Mouse (Mus musculus) neural tube, embryonic 13.5 days (tissue): Measurements from ENCODE around the gene Lrrc26. TPM values are rescaled to one million over a fixed set of nuclear protein-coding genes. Genes with fewer than 3 reads are reported as not detected.
A peak's percentile ranks its signal among the peaks of the same experiment; 100 is the strongest.

Experiments used
- ATAC-seq: fragments of 200-750 bp; cut with Nextera tagmentation; 2 replicates; pipeline ENCODE4 v1.8.0; 2017; ENCODE audit warnings: low read depth, mild to moderate bottlenecking, moderate TSS enrichment, moderate library complexity
- H3K27ac ChIP-seq: fragments of 300-500 bp; sonication (generic); replicated peaks from 2 replicates; pipeline ENCODE4 v1.5.1; 2015; ENCODE audit warnings: moderate library complexity, mild to moderate bottlenecking, inconsistent platforms
- H3K27me3 ChIP-seq: fragments of 300-500 bp; sonication (generic); 2 replicates; pipeline ENCODE4 v1.6.1; 2015; ENCODE audit warnings: mild to moderate bottlenecking, inconsistent platforms
- H3K36me3 ChIP-seq: fragments of 300-500 bp; sonication (generic); 2 replicates; pipeline ENCODE4 v1.6.1; 2015; ENCODE audit warnings: mild to moderate bottlenecking, inconsistent platforms
- H3K4me1 ChIP-seq: fragments of 300-500 bp; sonication (generic); replicated peaks from 2 replicates; pipeline ENCODE4 v1.6.1; 2015; ENCODE audit warnings: inconsistent platforms
- H3K4me2 ChIP-seq: fragments of 300-500 bp; sonication (generic); 2 replicates; pipeline ENCODE4 v1.6.1; 2015; ENCODE audit warnings: inconsistent platforms, mild to moderate bottlenecking, moderate library complexity
- H3K4me3 ChIP-seq: fragments of 300-500 bp; sonication (generic); 2 replicates; pipeline ENCODE4 v1.5.1; 2015; ENCODE audit warnings: mild to moderate bottlenecking, inconsistent platforms
- H3K9ac ChIP-seq: fragments of 300-500 bp; sonication (generic); 2 replicates; pipeline ENCODE4 v1.6.1; 2015; ENCODE audit warnings: moderate library complexity, mild to moderate bottlenecking, inconsistent platforms
- H3K9me3 ChIP-seq: fragments of 300-500 bp; sonication (generic); 2 replicates; pipeline ENCODE4 v1.6.1; 2016; ENCODE audit warnings: inconsistent platforms
- WGBS: fragments of 180-500 bp; shearing (Covaris S2); methylation state at CpG from one replicate; pipeline ENCODE4 v1.1.7; 2015; 5-methylcytosine and 5-hydroxymethylcytosine counted together
- polyA plus RNA-seq: library from polyadenylated mRNA; unstranded; fragments of >200 nt; fragmentation: Nextera tagmentation; extraction: Ambion mirVana; gene quantifications from 2 replicates; pipeline ENCODE4 v1.2.1, GENCODE M21; 2015

Lrrc26 gene
- polyA plus RNA-seq, 1 experiment from 2014 or later, result not detected

DNA sequence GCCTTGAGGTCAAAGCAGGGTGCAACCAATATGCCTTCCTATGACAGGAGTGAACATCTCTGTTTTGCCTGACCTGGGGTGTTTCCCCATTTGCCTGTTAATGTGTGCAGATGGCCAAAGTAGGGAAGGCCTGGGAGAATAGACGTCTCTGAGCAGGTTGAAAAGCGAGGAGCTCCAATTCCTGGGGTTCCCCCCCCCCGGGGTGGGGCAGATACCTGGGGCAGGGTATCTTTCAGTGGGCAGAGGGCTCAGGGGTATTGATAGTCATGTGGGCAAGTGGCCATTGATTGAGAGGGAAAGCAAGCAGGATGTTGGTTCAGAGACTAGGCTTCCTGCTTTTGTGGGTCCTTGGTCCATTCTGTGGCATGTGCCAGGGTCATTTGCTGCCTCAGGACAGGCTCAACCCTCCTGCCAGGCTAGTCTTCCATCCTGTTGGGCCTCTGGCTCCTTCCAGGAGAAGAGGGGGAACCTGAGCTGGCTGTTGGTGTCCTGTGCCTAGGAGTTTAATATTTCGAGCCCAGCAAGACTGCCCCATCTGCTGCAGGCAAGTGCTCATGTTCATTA lies 21.9 kb upstream of the Lrrc26 start:
- 0 out of 2 replicates have a peak overlapping the region, but pooled peaks have one; percentile 69 for H3K9ac ChIP-seq
- H3K27ac ChIP-seq, result peak overlapping the region; percentile 83
- no peak overlapping the region for H3K4me3 ChIP-seq
- H3K4me1 ChIP-seq, result peaks cover 73% of the 10 kb centered on the region
- peaks cover 34% of the 10 kb centered on the region for H3K36me3 ChIP-seq
- WGBS, result 79% methylated on average over 4 of the region's 4 CpGs
- ATAC-seq, result no peak
- H3K9me3 ChIP-seq, result no peaks in the 10 kb centered on the region
- H3K27me3 ChIP-seq, result peaks cover 13% of the 10 kb centered on the region
- peak overlapping the region; percentile 94 for H3K4me2 ChIP-seq

DNA sequence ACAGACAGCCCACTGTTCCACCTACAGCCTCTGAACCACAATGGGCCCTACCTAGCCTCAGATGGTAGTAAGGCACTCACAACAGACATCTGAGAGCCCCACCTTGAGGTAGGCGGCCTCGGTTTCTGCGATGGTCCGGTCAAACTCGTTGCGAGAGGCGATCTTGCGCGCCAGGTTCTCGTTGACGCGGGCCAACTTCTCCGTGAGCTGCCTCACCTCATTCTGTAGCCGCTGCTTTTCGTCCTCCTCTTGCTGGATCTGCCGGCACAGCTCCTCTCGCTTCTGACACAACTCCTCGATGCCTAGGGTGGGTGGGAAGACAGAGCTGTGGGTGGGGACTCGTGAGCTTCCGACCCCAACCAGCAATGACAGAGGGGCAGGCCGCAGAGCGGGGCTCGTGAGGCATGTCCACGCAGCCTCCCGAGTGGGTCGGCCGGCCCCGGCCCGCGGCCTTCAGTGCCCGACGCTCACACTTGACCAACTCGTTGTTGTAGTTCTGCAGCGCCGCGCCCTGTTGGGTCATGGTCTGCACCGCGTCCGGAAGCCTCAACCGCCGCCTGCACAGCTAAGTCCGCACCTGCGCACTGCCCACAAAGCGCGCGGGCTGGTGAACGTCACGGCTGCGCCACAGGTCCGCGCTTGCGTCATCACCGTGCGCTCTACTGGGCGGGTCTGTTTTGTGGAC lies 17.7 kb upstream of the Lrrc26 start, which contains the start of the genes Ssna1 and Anapc2:
Gene Ssna1, minus strand, starts transcription at position 612 of the 685 bp plus-strand sequence.
Gene Anapc2, plus strand, starts transcription at position 652 of the 685 bp plus-strand sequence.
- no peaks in the 10 kb centered on the region for H3K27me3 ChIP-seq
- WGBS, result under 1% methylated on average over 55 of the region's 55 CpGs
- H3K4me1 ChIP-seq, result peaks cover 56% of the 10 kb centered on the region
- peak within 1 kb of the TSS; percentile 94 for H3K4me2 ChIP-seq
- H3K4me3 ChIP-seq, result peak within 1 kb of the TSS; percentile 94
- peak within 1 kb of the TSS; percentile 84 for H3K27ac ChIP-seq
- H3K36me3 ChIP-seq, result peaks cover 71% of the 10 kb centered on the region
- ATAC-seq, result peak; percentile 94
- peak within 1 kb of the TSS; percentile 94 for H3K9ac ChIP-seq
- H3K9me3 ChIP-seq, result no peaks in the 10 kb centered on the region

- Histone ChIP-seq H3K4me2 (peak overlapping the region; percentile 94), H3K9me3 (no peaks in the 10 kb centered on the region), H3K36me3 (peaks cover 77% of the 10 kb centered on the region), H3K27ac (peak overlapping the region; percentile 84), H3K4me3 (peak overlapping the region; percentile 94), H3K4me1 (peaks cover 51% of the 10 kb centered on the region), H3K9ac (peak overlapping the region; percentile 94), H3K27me3 (no peaks in the 10 kb centered on the region)
- ATAC-seq, result peak; percentile 77
- WGBS, result 2% methylated on average over 24 of the region's 29 CpGs
Observed at GRCm38 (mm10) chr2:25272515-25272914, 17.2 kb upstream of the Lrrc26 start.

DNA sequence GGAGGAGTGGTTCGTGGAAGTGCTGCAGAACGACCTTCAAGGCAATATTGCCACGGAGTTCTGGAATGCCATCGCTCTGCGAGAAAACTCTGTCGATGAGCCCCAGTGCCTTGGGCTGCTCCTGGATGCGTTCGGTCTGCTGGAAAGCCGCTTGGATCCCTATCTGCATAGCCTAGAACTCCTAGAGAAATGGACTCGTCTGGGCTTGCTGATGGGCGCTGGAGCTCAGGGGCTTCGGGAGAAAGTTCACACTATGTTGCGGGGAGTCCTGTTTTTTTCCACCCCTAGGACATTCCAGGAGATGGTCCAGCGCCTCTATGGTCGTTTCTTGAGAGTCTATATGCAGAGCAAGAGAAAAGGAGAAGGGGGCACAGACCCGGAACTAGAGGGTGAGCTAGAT lies 16.7 kb upstream of the Lrrc26 start:
- peak overlapping the region; percentile 94 for H3K4me3 ChIP-seq
- H3K4me2 ChIP-seq, result peak overlapping the region; percentile 94
- peak overlapping the region; percentile 94 for H3K9ac ChIP-seq
- peaks cover 46% of the 10 kb centered on the region for H3K4me1 ChIP-seq
- H3K27me3 ChIP-seq, result no peaks in the 10 kb centered on the region
- ATAC-seq, result no peak
- no peaks in the 10 kb centered on the region for H3K9me3 ChIP-seq
- peaks cover 82% of the 10 kb centered on the region for H3K36me3 ChIP-seq
- 37% methylated on average over 16 of the region's 16 CpGs for WGBS
- H3K27ac ChIP-seq, result peak overlapping the region; percentile 84; the same call in 1 of the 2 replicates

- Histone ChIP-seq H3K36me3 (peaks cover 97% of the 10 kb centered on the region), H3K9me3 (no peaks in the 10 kb centered on the region), H3K9ac (no peak overlapping the region), H3K27ac (no peak overlapping the region), H3K27me3 (no peaks in the 10 kb centered on the region), H3K4me3 (no peak overlapping the region), H3K4me2 (no peak overlapping the region), H3K4me1 (peaks cover 9% of the 10 kb centered on the region)
- 0 out of 2 replicates have a peak, but pooled peaks have one; percentile 34 for ATAC-seq
- WGBS, result 63% methylated on average over 13 of the region's 13 CpGs
Observed at GRCm38 (mm10) chr2:25278928-25279882, 10.5 kb upstream of the Lrrc26 start.

DNA sequence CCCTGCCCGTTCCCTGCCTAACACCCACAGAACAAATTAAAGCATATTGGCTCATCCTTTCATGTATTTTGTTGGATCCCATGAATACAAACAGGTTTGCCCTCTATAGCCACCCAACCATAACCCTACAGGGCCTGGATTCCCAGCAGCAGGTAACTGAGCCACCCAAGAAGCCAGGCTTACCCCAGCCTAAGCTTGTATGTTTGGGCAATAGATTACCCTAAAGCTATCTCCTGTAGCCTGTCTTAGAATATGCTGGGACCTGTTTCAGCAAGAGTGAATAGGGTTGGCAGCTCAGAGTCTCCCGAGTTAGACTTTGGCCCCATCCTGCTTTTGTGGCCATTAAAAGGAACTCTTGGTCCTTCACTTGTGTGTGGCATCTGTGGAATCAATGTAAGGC lies 4.2 kb upstream of the Lrrc26 start:
- peaks cover 19% of the 10 kb centered on the region for H3K4me1 ChIP-seq
- H3K36me3 ChIP-seq, result peaks cover 55% of the 10 kb centered on the region
- 90% methylated on average over 2 of the region's 2 CpGs for WGBS

GRCm38 (mm10) chr2:25286314-25286713 lies 3.4 kb upstream of the Lrrc26 start:
- H3K27ac ChIP-seq, result no peak overlapping the region
- ATAC-seq, result no peak
- peaks cover 37% of the 10 kb centered on the region for H3K27me3 ChIP-seq
- H3K9ac ChIP-seq, result no peak overlapping the region
- peaks cover 27% of the 10 kb centered on the region for H3K4me1 ChIP-seq
- H3K9me3 ChIP-seq, result no peaks in the 10 kb centered on the region
- H3K4me2 ChIP-seq, result no peak overlapping the region
- H3K36me3 ChIP-seq, result peaks cover 48% of the 10 kb centered on the region
- WGBS, result 81% methylated on average over 1 of the region's 1 CpGs
- no peak overlapping the region for H3K4me3 ChIP-seq

More for the DNA sequence above, 4.2 kb upstream of the Lrrc26 start:
- Histone ChIP-seq H3K27me3 (peaks cover 30% of the 10 kb centered on the region), H3K9ac (no peak overlapping the region), H3K4me2 (no peak overlapping the region), H3K27ac (no peak overlapping the region), H3K9me3 (no peaks in the 10 kb centered on the region), H3K4me3 (no peak overlapping the region)
- no peak for ATAC-seq

GRCm38 (mm10) chr2:25286837-25287636 lies 2.7 kb upstream of the Lrrc26 start:
- H3K27ac ChIP-seq, result no peak overlapping the region
- H3K36me3 ChIP-seq, result peaks cover 43% of the 10 kb centered on the region
- H3K4me2 ChIP-seq, result no peak overlapping the region
- 59% methylated on average over 7 of the region's 7 CpGs for WGBS
- peaks cover 33% of the 10 kb centered on the region for H3K4me1 ChIP-seq
- H3K4me3 ChIP-seq, result no peak overlapping the region
- no peak for ATAC-seq
- peaks cover 44% of the 10 kb centered on the region for H3K27me3 ChIP-seq
- H3K9ac ChIP-seq, result no peak overlapping the region
- no peaks in the 10 kb centered on the region for H3K9me3 ChIP-seq

GRCm38 (mm10) chr2:25287927-25288649 lies 1.6 kb upstream of the Lrrc26 start, which contains the start of gene Tmem210:
Gene Tmem210, plus strand, starts transcription at chr2:25288145.
- no peak within 1 kb of the TSS for H3K9ac ChIP-seq
- H3K4me1 ChIP-seq, result peaks cover 39% of the 10 kb centered on the region
- ATAC-seq, result no peak
- H3K9me3 ChIP-seq, result no peaks in the 10 kb centered on the region
- no peak within 1 kb of the TSS for H3K4me2 ChIP-seq
- WGBS, result 79% methylated on average over 6 of the region's 6 CpGs
- H3K4me3 ChIP-seq, result no peak within 1 kb of the TSS
- no peak within 1 kb of the TSS for H3K27ac ChIP-seq
- H3K27me3 ChIP-seq, result peaks cover 55% of the 10 kb centered on the region
- H3K36me3 ChIP-seq, result peaks cover 33% of the 10 kb centered on the region

GRCm38 (mm10) chr2:25288734-25289345 lies 875 bp upstream of the Lrrc26 start:
- Histone ChIP-seq H3K9ac (no peak overlapping the region), H3K36me3 (peaks cover 25% of the 10 kb centered on the region), H3K4me2 (no peak overlapping the region), H3K9me3 (no peaks in the 10 kb centered on the region), H3K4me1 (peaks cover 39% of the 10 kb centered on the region), H3K27me3 (peaks cover 62% of the 10 kb centered on the region), H3K27ac (no peak overlapping the region), H3K4me3 (no peak overlapping the region)
- ATAC-seq, result no peak
- 87% methylated on average over 7 of the region's 7 CpGs for WGBS
